Mouse (Mus musculus): Measurements from ENCODE around the gene Bcl2l11. TPM values are rescaled to one million over a fixed set of nuclear protein-coding genes. Genes with fewer than 3 reads are reported as not detected.

Gene Bcl2l11
- polyA plus RNA-seq (2012; rRNA removed) = 17.0 and 17.7 TPM in 2 replicates

DNA sequence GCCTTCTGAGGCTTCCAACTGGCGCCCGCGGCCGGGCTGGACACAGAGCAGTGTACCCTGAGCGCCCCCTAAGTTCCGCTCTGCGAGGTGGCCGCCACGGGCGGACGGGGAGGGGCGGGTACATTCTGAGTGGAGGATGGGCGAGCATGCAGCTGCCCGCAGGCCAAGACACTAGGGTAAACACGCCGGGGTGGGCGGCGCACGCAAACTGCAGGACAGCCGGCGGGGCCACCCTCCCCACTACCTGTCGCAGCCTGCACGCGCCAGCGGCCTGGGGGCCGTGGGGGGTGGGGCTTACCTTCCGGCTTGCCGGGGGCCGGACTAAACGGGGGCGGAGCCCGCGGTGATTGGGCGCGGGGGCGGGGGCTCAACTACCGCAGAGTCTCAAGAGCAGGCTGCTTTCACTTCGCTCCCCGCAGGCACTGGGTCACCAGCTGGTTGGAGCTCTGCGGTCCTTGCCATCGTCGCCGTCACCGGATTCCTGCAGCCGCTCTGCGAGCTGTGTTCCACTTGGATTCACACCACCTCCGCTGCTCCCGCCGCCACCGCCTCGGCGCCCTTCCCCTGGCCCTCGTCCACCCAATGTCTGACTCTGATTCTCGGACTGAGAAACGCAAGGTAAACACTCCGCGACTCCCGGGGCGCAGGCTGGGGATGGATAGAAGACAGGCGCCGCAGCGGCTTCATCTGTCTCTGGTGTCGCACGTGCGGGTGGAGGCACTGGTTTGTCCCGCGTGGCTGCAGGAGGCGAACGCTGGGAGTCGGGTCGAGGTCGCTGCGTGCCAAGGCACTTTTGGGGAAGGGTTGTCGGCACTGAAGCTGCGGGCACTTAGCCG, at the start of gene Bcl2l11:
Bcl2l11 (plus strand) TSS at position 404 of the 836 bp plus-strand sequence.

